Comparison of ENCODE assay signal across 9 mouse cellular contexts in genomic region chr5:35104183-35104959, GRCm38 (mm10). TPM values are rescaled to one million over a fixed set of nuclear protein-coding genes. Genes with fewer than 3 reads are reported as not detected.
DNase-seq lines count a peak whose midpoint lies in the region; ATAC-seq lines count a peak whose summit lies in the region.
"Had no signal": no experiment of that assay in that cellular context is flagged by ENCODE, and none has a peak within 500 bp of the region (broad histone marks: within the 10 kb centered on the region; RNA-seq: fewer than 3 reads in every experiment).

No protein-coding gene starts in this region.

- ATAC-seq in embryonic facial prominence, embryonic 15.5 days (ENCODE audit: insufficient number of reproducible peaks, low FRiP score, low TSS enrichment, low read depth), result no peak
- no peak for ATAC-seq in midbrain, embryonic 14.5 days (ENCODE audit: low FRiP score, low TSS enrichment)

- H3K4me2 ChIP-seq in embryonic facial prominence, embryonic 15.5 days (replicated peaks), result peak overlapping the region; percentile 72
- peak overlapping the region; percentile 81 for H3K4me2 ChIP-seq in midbrain, embryonic 14.5 days (ENCODE audit: low read length)

- intact Hi-C loops in heart, postnatal 25 days (cut with DNase I), result no loop called here

- no peaks in the 10 kb centered on the region for H3K27me3 ChIP-seq in heart, embryonic 10.5 days (ENCODE audit: insufficient read depth, poor library complexity, severe bottlenecking)
- H3K27me3 ChIP-seq in embryonic facial prominence, embryonic 15.5 days, result no peaks in the 10 kb centered on the region
- no peaks in the 10 kb centered on the region for H3K27me3 ChIP-seq in midbrain, embryonic 14.5 days (ENCODE audit: control insufficient read depth, insufficient read depth, low read length)

- DNase-seq in heart, embryonic 10.5 days (ENCODE audit: low spot score), result no peak
- no peak for DNase-seq in heart, postnatal 25 days (ENCODE audit: low spot score)
- DNase-seq in kidney, adult 8-10 months, result peak; percentile 52 to 74
- DNase-seq in midbrain, embryonic 14.5 days, result no peak
- DNase-seq in embryo, embryonic 10 days (ENCODE audit: low spot score), result no peak
- no peak for DNase-seq in urinary bladder, postnatal 36 days (ENCODE audit: low spot score in 2 of 2)
- DNase-seq in embryo, embryonic 10.5 days (ENCODE audit: low spot score), result no peak
- DNase-seq: gastrocnemius, postnatal 36 days had no signal

- no peak overlapping the region for H3K9ac ChIP-seq in embryonic facial prominence, embryonic 15.5 days
- H3K9ac ChIP-seq in midbrain, embryonic 14.5 days (replicated peaks; ENCODE audit: low read length), result no peak overlapping the region; the same call in 1 of the 2 replicates

- H3K27ac ChIP-seq in heart, embryonic 10.5 days, result 0 out of 2 replicates have a peak overlapping the region, but pooled peaks have one; percentile 30
- no peak overlapping the region for H3K27ac ChIP-seq in embryonic facial prominence, embryonic 15.5 days (replicated peaks)
- no peak overlapping the region for H3K27ac ChIP-seq in midbrain, embryonic 14.5 days (replicated peaks; ENCODE audit: low read depth, low read length)

- 54% methylated on average over 8 of the region's 8 CpGs for WGBS in heart, embryonic 10.5 days
- WGBS in embryonic facial prominence, embryonic 15.5 days, result 62% methylated on average over 8 of the region's 8 CpGs
- WGBS in midbrain, embryonic 14.5 days, result 62% methylated on average over 8 of the region's 8 CpGs

- peaks cover 28% of the 10 kb centered on the region for H3K4me1 ChIP-seq in heart, embryonic 10.5 days
- H3K4me1 ChIP-seq in embryonic facial prominence, embryonic 15.5 days, result peaks cover 26% of the 10 kb centered on the region
- H3K4me1 ChIP-seq in midbrain, embryonic 14.5 days (ENCODE audit: control insufficient read depth, insufficient read depth, low read length), result peaks cover 21% of the 10 kb centered on the region

- H3K4me3 ChIP-seq in heart, embryonic 10.5 days, result peak overlapping the region; percentile 80
- peak overlapping the region; percentile 84 for H3K4me3 ChIP-seq in embryonic facial prominence, embryonic 15.5 days (replicated peaks)
- peak overlapping the region; percentile 77 for H3K4me3 ChIP-seq in midbrain, embryonic 14.5 days (replicated peaks; ENCODE audit: low read depth, low read length)

- no peaks in the 10 kb centered on the region for H3K9me3 ChIP-seq in heart, embryonic 10.5 days
- H3K9me3 ChIP-seq in embryonic facial prominence, embryonic 15.5 days (replicated peaks), result no peaks in the 10 kb centered on the region
- no peaks in the 10 kb centered on the region for H3K9me3 ChIP-seq in midbrain, embryonic 14.5 days (ENCODE audit: control insufficient read depth, low read length)

- peaks cover 33% of the 10 kb centered on the region for H3K36me3 ChIP-seq in heart, embryonic 10.5 days
- peaks cover 31% of the 10 kb centered on the region for H3K36me3 ChIP-seq in embryonic facial prominence, embryonic 15.5 days
- peaks cover 33% of the 10 kb centered on the region for H3K36me3 ChIP-seq in midbrain, embryonic 14.5 days (ENCODE audit: control insufficient read depth, insufficient read depth, low read length)

RNA-seq across cellular contexts. Expression of gene Lrpap1, which starts 1.2 kb away (rescaled TPM):
- polyA plus RNA-seq in heart, embryonic 10.5 days (2016; fragmentation: Nextera tagmentation; extraction: Ambion mirVana), result 114 and 121 TPM in 2 replicates
- total RNA-seq in heart, postnatal 25 days (2021), result 10 to 100 TPM; 46.7 to 47.3 TPM
- 127 and 132 TPM in 2 replicates for polyA plus RNA-seq in embryonic facial prominence, embryonic 15.5 days (2015; fragmentation: Nextera tagmentation; extraction: Ambion mirVana)
- polyA plus RNA-seq in midbrain, embryonic 14.5 days (2014; fragmentation: Nextera tagmentation; extraction: Ambion mirVana), result 132 and 136 TPM in 2 replicates

RNA-seq across cellular contexts. Expression of gene Dok7, which starts 47.8 kb away (rescaled TPM):
- polyA plus RNA-seq in heart, embryonic 10.5 days (2016; fragmentation: Nextera tagmentation; extraction: Ambion mirVana), result 2.3 and 4.4 TPM in 2 replicates
- total RNA-seq in heart, postnatal 25 days (2021), result 10 to 100 TPM; 34.5 to 43.8 TPM
- polyA plus RNA-seq in embryonic facial prominence, embryonic 15.5 days (2015; fragmentation: Nextera tagmentation; extraction: Ambion mirVana), result 9.6 and 11.1 TPM in 2 replicates
- 3.6 and 6.2 TPM in 2 replicates for polyA plus RNA-seq in midbrain, embryonic 14.5 days (2014; fragmentation: Nextera tagmentation; extraction: Ambion mirVana)

Comparison
In these comparisons a context has a peak if more than half of its experiments do, and no peak if none do; other contexts are left out.
1. DNase-seq: peak in kidney, adult 8-10 months (2 of 2); none in heart, embryonic 10.5 days (single experiment), heart, postnatal 25 days (single experiment), midbrain, embryonic 14.5 days (single experiment), embryo, embryonic 10 days (single experiment), urinary bladder, postnatal 36 days (0 of 2) and embryo, embryonic 10.5 days (single experiment).
2. Peak in every context shown above with its lines, with median percentiles within 50 percentile points of each other: H3K4me3 ChIP-seq.